Mouse (Mus musculus) kidney, postnatal 4 days (tissue): ENCODE measurements around the gene Tinag.
A peak's percentile ranks its signal among the peaks of the same experiment; 100 is the strongest.

Experiments
- DNase-seq, 2 experiments: peaks; one replicate each; pipeline ENCODE4 v3.0.0; 2021; ENCODE audit warnings: mixed read lengths in 2 of 2

Tinag gene

GRCm38 (mm10) chr9:77045585-77045984 lies at the start of gene Tinag:
Gene Tinag, minus strand, starts transcription at chr9:77045794.
- DNase-seq, result no peak

- DNase-seq, result peak; percentile 3 to 22
Measured at GRCm38 (mm10) chr9:77083221-77083620, 37.6 kb upstream of the Tinag start.

- DNase-seq, result peak in 1 of 2 experiments; percentile 4
Measured at GRCm38 (mm10) chr9:77071676-77072075, 26.1 kb upstream of the Tinag start.

- no peak for DNase-seq
Measured at GRCm38 (mm10) chr9:77056611-77057010, 11.0 kb upstream of the Tinag start.

GRCm38 (mm10) chr9:77054426-77055193 lies 9.0 kb upstream of the Tinag start:
- DNase-seq, result no peak

GRCm38 (mm10) chr9:77051406-77051805 lies 5.8 kb upstream of the Tinag start:
- no peak for DNase-seq

- no peak for DNase-seq
Measured at GRCm38 (mm10) chr9:77049669-77050068, 4.1 kb upstream of the Tinag start.

- DNase-seq, result peak; percentile 36 to 64
Measured at GRCm38 (mm10) chr9:77046067-77046715, 597 bp upstream of the Tinag start.

- DNase-seq, result no peak
Measured at GRCm38 (mm10) chr9:77035361-77035760, 10.2 kb downstream of the Tinag start.

GRCm38 (mm10) chr9:77032430-77033154 lies 13.0 kb downstream of the Tinag start:
- no peak for DNase-seq

GRCm38 (mm10) chr9:77025271-77025670 lies 20.3 kb downstream of the Tinag start:
- DNase-seq, result no peak

- no peak for DNase-seq
Measured at GRCm38 (mm10) chr9:77018935-77019334, 26.7 kb downstream of the Tinag start.

GRCm38 (mm10) chr9:76996021-76996420 lies 49.6 kb downstream of the Tinag start:
- no peak for DNase-seq

GRCm38 (mm10) chr9:76989946-76990345 lies 55.6 kb downstream of the Tinag start:
- DNase-seq, result peak; percentile 48 to 53

- no peak for DNase-seq
Measured at GRCm38 (mm10) chr9:76934813-76935212, 110.8 kb downstream of the Tinag start.

GRCm38 (mm10) chr9:76915093-76915661 lies 130.4 kb downstream of the Tinag start:
- no peak for DNase-seq
